Mouse (Mus musculus) naive thymus-derived CD4-positive, alpha-beta T cell, adult 2 months (primary cell): ENCODE measurements at regions not wholly inside any gene's neighbourhood (a gene's known extent, or its start where the extent isn't known, plus 50 kb on each side); places are given as distances from the start of the nearest gene placed in this dataset.

Source experiments
- DNase-seq: peaks from one replicate; pipeline ENCODE4 v3.0.0-alpha.2; 2011; ENCODE audit warnings: low read depth

DNA sequence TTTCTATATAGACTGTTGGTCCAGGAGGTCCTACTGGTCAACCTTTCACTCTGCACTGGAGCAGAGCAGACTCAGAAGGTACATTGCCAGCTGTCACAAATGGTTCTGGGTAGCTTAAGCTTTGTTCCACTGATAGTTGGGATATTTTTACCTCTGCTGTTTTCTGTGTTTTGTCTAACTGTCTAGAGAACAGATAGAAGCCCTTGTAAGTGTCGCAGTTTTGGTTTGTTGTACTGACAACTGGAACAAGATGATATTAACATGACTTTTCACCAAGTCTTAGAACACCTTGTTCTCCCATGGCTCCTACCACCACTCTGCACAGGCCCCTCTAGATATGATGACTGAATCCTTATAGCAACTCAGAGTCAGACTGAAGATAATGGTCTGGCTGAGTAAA lies 199.9 kb upstream of the Trib2 start:
- no peak for DNase-seq

GRCm38 (mm10) chr12:16015596-16015995 lies 198.9 kb upstream of the Trib2 start:
- no peak for DNase-seq

DNA sequence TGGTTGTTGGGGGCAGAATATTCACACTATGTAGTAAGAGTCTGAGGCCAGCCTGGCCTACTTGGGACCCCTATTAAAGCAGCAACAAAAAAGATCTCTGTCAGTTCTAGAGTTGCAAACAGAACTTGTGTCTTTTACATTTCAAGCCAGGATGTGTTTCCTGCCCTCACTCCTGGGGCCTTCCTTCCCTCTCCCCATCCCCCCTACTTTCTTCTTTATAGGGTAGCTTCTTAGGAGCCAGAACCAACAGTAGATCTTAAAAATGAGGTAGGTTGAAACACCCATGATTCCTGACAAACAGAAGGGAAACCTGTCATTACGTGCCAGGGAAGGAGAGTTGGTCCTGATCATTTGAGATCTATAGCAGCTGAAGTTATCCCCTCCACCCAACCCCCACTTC lies 198.0 kb upstream of the Trib2 start:
- peak; percentile 61 for DNase-seq

GRCm38 (mm10) chr12:16013861-16014630 lies 197.3 kb upstream of the Trib2 start:
- peak; percentile 46 for DNase-seq

- DNase-seq: no peak
Measured at GRCm38 (mm10) chr12:16013354-16013753, 196.6 kb upstream of the Trib2 start.

- no peak for DNase-seq
Measured at GRCm38 (mm10) chr12:16012081-16012480, 195.4 kb upstream of the Trib2 start.

DNA sequence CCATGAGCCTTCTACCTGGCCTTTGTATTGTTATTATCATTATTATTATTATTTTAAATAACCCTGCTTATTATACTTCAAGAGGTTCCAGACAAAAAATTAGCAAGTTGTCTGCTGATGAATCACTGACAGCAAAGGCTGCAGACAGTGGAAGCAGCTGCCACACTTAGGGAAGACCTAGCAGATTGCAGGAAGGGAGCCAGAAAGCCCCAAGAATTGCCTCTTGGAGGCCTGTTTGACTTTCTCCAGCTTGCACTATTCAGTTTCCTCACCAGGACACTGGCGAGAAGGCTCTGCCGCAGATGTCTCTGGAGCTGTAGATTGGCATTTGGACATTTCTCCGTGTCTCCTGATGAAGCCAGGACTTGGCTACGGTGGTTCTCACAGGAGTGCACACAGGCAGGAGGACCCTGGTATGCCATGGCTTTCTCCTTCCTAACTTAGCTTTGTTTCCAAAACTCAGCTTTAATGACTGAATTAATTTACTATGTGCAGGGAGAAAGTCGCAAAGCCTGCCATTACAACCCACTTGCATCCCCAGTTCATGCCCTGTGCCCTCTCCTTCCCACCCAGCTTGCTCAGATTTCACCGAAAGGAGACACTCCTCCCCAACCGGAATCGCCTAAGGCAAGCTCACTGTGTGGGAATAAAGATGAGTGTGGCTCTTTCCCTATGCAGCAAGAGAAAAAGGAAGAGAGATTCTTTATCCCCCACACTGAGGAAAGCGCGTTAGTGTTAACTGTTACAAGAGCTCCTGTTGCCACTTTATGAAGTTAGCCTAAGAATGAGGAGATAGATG lies 193.3 kb upstream of the Trib2 start:
- DNase-seq: no peak

- peak; percentile 71 for DNase-seq
Measured at GRCm38 (mm10) chr12:16008763-16009515, 192.2 kb upstream of the Trib2 start.

DNA sequence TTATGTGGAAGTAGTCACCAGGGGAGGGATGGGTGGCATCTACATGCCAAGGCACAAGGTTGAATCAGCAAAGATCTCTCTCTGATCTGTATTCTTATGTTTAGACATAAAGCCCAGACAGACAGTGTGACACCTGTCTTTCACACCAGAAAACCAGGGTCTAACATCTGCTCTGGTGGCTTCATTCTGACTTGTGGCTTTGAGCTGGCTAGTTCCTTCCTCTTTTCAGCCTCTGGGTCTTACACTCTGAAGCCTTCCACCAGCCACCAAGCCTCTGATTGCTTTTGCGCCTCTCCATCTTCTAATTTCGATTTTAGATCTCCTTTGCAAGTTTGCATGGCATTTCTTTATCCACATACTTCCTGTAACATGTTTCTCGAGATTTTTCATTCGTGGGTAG lies 191.5 kb upstream of the Trib2 start:
- peak; percentile 71 for DNase-seq

DNA sequence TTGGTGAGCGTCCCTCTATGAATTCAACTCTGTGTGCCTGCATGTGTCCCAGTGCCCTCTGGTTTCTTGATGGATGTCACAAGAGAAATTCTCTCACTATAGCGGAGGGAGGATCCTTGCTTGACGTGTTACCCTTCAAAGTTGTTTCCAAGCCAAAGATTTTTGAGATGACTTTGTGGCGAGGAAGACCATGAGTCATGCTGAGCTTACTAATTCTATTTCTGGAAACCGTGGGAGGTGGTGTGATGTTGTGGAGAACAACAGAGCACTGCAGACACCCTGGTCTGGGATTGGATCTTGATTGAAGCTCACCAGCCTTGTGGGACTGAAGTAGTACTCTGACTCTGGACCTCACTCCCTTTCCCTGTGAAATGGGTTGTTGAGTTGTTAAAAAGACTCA lies 190.0 kb upstream of the Trib2 start:
- DNase-seq: peak; percentile 58

DNA sequence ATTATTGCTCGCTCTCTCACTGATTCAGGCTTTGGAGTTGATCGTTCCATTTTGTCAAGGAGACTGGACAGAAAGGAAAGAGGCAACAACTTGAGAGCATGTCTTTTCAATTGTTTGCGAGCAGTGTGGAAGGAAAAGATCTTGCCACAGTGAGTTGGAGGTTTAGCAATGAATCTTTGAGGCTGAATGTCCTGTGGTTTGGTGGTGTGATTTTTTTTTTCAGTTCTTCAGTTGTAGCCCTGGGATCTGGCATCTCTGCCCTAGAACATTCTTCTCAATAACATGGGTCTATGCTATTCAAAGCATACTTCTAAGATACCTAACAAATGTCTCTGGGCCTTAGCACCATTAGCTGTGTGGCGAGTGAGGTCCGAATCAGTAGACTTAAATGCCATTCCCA lies 189.6 kb upstream of the Trib2 start:
- peak; percentile 41 for DNase-seq

- DNase-seq: no peak
Measured at GRCm38 (mm10) chr12:16001811-16002210, 185.1 kb upstream of the Trib2 start.

DNA sequence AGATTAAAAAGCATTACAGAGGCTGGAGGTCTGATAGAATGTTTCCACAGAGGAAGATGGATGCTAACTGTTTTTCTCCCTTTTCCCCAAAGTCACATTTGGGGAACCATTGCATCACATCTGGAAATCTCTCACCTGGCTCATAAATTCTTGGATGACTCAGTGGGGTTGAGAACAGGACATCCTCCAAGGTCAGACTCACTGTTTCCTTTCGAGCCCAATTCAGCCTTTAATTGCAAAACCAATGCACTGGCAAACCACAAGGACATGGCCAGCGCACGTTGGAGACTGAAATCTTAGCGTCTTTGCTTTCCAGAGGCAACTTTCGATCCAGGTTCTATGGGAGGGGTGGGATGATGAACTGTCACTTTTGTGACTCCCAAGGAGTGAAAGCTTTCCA lies 184.5 kb upstream of the Trib2 start:
- DNase-seq: no peak

DNA sequence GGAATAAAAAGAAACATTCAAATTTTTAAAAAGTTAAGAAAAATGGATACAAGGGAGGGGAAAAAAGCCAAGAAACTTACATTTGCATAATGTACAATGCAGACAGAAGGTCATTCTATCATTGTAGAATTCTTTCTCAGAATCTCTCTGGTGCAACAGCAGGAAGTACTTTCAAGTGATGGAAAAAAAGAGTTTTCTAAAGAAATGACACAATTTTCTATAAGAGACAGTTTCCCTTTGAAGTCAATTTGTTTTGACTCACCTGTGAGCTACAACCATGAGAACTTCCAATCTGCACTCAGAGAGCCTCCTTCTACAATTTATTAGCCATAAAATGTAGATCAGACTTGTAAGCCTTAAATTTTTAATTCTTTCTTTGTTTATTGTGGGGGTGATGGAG lies 181.6 kb upstream of the Trib2 start:
- peak; percentile 74 for DNase-seq

DNA sequence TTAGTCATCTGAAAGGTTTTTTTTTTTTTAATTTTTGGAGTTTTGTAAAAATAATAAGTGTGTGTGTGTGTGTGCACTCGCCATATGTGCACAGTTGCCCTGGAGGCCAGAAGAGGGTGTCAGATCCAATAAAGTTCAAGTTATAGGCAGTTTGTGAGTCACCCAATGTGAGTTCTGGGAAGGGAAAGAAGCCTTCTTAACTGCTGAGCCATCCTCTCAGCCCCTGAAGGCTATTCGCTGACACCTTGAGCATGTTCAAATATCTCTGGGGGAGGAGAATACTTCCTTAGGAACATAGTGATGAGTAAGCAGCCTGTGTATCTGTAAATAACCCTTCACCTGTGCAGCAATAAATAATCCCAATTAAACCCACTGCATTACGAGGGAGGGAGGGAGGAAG lies 177.1 kb upstream of the Trib2 start:
- DNase-seq: no peak

DNA sequence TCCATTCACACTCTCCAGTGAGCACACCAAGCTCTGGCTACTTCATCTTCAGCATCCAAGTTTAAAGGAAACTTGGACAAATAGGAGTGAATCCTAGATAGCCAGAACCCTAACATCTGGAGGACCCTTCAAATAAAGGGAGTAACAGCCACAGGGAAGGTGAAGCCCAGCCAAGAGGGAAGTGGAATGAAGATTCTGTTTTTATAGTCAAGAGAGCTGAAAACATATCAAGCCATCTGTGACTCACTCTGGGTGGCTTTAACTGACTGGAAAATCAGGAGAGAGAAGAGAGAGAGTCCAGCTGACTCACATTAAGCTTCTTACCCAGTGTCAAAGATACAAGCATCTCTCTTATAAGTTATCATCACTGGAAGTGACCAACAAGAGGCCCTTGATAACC lies 169.6 kb upstream of the Trib2 start:
- DNase-seq: no peak

- DNase-seq: no peak
Measured at GRCm38 (mm10) chr12:15985649-15986048, 168.9 kb upstream of the Trib2 start.

GRCm38 (mm10) chr12:15983591-15984300 lies 167.0 kb upstream of the Trib2 start:
- DNase-seq: no peak

- DNase-seq: peak; percentile 78
Measured at GRCm38 (mm10) chr12:15981741-15982140, 165.0 kb upstream of the Trib2 start.

- DNase-seq: no peak
Measured at GRCm38 (mm10) chr12:15979233-15979632, 162.5 kb upstream of the Trib2 start.

GRCm38 (mm10) chr12:15971786-15972185 lies 155.1 kb upstream of the Trib2 start:
- DNase-seq: peak; percentile 79

GRCm38 (mm10) chr12:15970262-15970661 lies 153.5 kb upstream of the Trib2 start:
- no peak for DNase-seq
